Mouse (Mus musculus) heart, adult 2 months (tissue): ENCODE data around the gene Macrod1. TPM values are rescaled to one million over a fixed set of nuclear protein-coding genes. Genes with fewer than 3 reads are reported as not detected.

Experiments used
- DNase-seq, 2 experiments: peaks; one replicate each; pipeline ENCODE4 v3.0.0; 2021
- H3K27ac ChIP-seq: fragments of 200-600 bp; 2 replicates; pipeline ENCODE4 v1.8.1; 2022
- H3K27me3 ChIP-seq: fragments of 200-500 bp; 2 replicates; pipeline ENCODE4 v1.6.1; 2012; ENCODE audit warnings: mild to moderate bottlenecking, low read length, inconsistent platforms, mixed read lengths; ENCODE audit not compliant: control insufficient read depth, insufficient read depth
- H3K36me3 ChIP-seq: fragments of 200-500 bp; 2 replicates; pipeline ENCODE4 v1.6.1; 2012; ENCODE audit warnings: low read length, inconsistent platforms; ENCODE audit not compliant: control insufficient read depth, insufficient read depth
- H3K4me1 ChIP-seq: fragments of 200-500 bp; 2 replicates; pipeline ENCODE4 v1.6.1; 2011; ENCODE audit warnings: low read length; ENCODE audit not compliant: control insufficient read depth, insufficient read depth
- H3K4me3 ChIP-seq: fragments of 200-600 bp; 2 replicates; pipeline ENCODE4 v1.8.1; 2022
- H3K79me2 ChIP-seq: fragments of 200-500 bp; replicated peaks from 2 replicates; pipeline ENCODE4 v1.6.1; 2012; ENCODE audit warnings: mild to moderate bottlenecking, inconsistent platforms, low read length, moderate library complexity, mixed read lengths; ENCODE audit not compliant: control insufficient read depth, insufficient read depth
- H3K9ac ChIP-seq: fragments of 200-500 bp; 2 replicates; pipeline ENCODE4 v1.6.1; 2012; ENCODE audit warnings: low read depth, mild to moderate bottlenecking, control low read depth, inconsistent platforms, low read length, mixed read lengths
- CTCF ChIP-seq: fragments of 200-600 bp; IDR thresholded peaks from 2 replicates; pipeline ENCODE4 v1.8.1; 2022; ENCODE audit warnings: antibody characterized with exemption, mild to moderate bottlenecking, moderate library complexity
- EP300 ChIP-seq: fragments of 200-500 bp; IDR thresholded peaks from 2 replicates; pipeline ENCODE4 v1.6.1; 2011; ENCODE audit warnings: low read depth, low read length, control low read depth; ENCODE audit not compliant: insufficient read depth
- POLR2A ChIP-seq: fragments of 200-500 bp; IDR thresholded peaks from 2 replicates; pipeline ENCODE4 v1.6.1; 2011; ENCODE audit warnings: mild to moderate bottlenecking, low read depth, low read length, control low read depth; ENCODE audit not compliant: insufficient read depth
- WGBS: fragments of 180-500 bp; shearing (Covaris S2); methylation state at CpG from one replicate; pipeline ENCODE4 v1.1.7; 2018; 5-methylcytosine and 5-hydroxymethylcytosine counted together
- intact Hi-C: fragments of 180-260 bp; cut with DNase I; formaldehyde crosslinking; loops from one replicate; pipeline ENCODE4 v1.15.1; 2025
- long read RNA-seq: library from polyadenylated mRNA; stranded (forward); transcript quantifications from one replicate; pipeline ENCODE4 v2.0.0, GENCODE M21; 2021
- polyA plus RNA-seq: library from polyadenylated mRNA; depleted of rRNA; stranded (reverse); fragments of >200 nt; gene quantifications from 2 replicates; pipeline ENCODE4 v1.2.3, GENCODE M21; 2012; rRNA removed
- total RNA-seq, 2 experiments: library from RNA; stranded (reverse); gene quantifications; 2 replicates each; pipeline ENCODE4 v1.2.3; 2021

The Macrod1 gene
- total RNA-seq (100 to 1,000 TPM; 262 to 309 TPM), polyA plus RNA-seq (260 and 278 TPM in 2 replicates)
- long read RNA-seq, transcript Macrod1-201 (11 exons, 1,228 nt): major isoform, 224 of 272 reads
- long read RNA-seq, partial matches to known transcripts: 14 of 272 reads
- long read RNA-seq, other reads (novel, unspliced or antisense): 34 of 272 reads

DNA sequence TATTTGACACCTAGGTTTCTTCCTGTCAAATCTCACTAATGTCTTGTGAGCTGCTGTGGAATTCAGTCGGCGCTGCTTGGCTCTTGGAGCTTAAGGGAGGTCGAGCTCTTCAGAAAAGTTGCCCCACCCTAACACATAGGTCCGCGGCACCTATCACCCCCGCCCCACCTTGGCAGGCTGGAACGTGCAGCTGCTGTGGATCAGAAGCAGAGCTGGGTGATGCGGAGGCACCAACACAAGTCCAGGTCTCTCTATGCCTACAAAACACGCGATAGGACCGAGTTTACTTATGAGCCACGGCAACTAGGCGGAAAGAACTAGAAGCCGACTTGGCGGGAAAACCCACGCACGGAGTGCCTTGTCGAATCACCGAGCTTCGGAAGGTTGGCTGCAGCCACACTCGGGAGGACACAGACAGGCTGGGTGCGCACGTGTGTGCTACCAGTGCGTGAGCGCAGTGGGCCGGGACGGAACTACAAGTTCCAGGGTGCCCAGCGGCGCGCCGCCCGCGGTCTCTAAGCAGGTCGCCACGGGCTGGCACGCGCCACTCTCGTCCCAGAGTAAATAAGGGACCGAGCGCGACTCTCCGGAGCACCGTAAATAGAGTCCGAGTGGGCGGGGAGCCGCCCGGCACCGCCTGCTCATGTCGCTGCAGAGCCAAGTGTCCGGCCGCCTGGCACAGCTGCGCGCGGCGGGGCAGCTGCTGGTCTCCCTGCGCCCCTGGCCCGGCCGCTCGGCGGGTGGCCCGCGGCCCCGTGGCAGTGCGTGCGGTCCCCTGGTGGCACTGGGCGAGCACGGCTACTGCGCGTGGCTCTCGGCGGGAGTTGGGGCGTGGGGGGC is at the start of gene Macrod1:
Macrod1 (plus strand) TSS at position 563 of the 840 bp plus-strand sequence.
- H3K79me2 ChIP-seq: no peaks in the 10 kb centered on the region

DNA sequence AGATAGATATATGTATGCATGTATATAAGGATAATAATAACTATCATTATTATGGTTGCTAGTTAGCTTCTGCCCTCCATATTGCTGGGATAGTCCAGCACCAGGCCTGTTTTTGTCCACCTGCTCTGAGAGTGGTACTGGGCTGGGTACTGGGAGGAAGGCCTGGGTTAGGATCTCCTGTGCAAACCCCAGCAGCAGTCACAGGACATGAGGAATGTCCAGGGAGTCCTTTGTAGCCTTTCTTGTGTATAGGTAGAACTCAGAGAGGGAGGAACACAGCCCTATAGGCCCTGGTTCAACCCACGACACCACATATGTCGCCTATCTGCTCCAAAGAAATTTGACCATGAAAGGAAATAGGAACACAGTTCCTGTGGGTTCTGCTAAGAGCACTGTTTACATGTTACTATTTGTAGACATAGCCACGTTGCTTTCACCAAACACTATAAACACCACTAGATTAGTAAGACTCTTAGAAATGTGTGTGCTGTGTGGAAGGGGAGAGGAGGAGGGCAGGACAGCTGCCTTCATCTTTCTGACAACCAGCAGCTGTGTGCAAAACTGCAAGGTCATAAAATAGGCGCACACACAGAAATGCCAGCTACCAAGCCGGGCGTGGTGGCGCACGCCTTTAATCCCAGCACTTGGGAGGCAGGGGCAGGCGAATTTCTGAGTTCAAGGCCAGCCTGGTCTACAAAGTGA is 49.6 kb upstream of the Macrod1 start:
- H3K36me3 ChIP-seq: no peaks in the 10 kb centered on the region
- H3K79me2 ChIP-seq: no peaks in the 10 kb centered on the region
- intact Hi-C loops: no loop called here
- no peak overlapping the region for H3K27ac ChIP-seq
- H3K9ac ChIP-seq: no peak overlapping the region
- H3K27me3 ChIP-seq: no peaks in the 10 kb centered on the region
- WGBS: 81% methylated on average over 9 of the region's 9 CpGs
- no peak for DNase-seq
- peaks cover 5% of the 10 kb centered on the region; the same call in 1 of the 2 replicates for H3K4me1 ChIP-seq
- TF ChIP-seq EP300: no peak
- no peak for TF ChIP-seq POLR2A
- no peak for TF ChIP-seq CTCF
- no peak overlapping the region for H3K4me3 ChIP-seq

More for the DNA sequence above, at the start of gene Macrod1:
- intact Hi-C loops: no loop called here
- peaks cover 2% of the 10 kb centered on the region for H3K4me1 ChIP-seq
- no peaks in the 10 kb centered on the region for H3K27me3 ChIP-seq
- TF ChIP-seq POLR2A (0 out of 2 replicates have a peak, but pooled peaks have one; percentile 40), EP300 (no peak), CTCF (peak; percentile 37)
- H3K4me3 ChIP-seq: peak within 1 kb of the TSS; percentile 78
- peak within 1 kb of the TSS; percentile 80 for H3K9ac ChIP-seq
- peak within 1 kb of the TSS; percentile 82 for H3K27ac ChIP-seq
- H3K36me3 ChIP-seq: no peaks in the 10 kb centered on the region
- peak; percentile 86 to 90 for DNase-seq
- WGBS: 1% methylated on average over 70 of the region's 72 CpGs

DNA sequence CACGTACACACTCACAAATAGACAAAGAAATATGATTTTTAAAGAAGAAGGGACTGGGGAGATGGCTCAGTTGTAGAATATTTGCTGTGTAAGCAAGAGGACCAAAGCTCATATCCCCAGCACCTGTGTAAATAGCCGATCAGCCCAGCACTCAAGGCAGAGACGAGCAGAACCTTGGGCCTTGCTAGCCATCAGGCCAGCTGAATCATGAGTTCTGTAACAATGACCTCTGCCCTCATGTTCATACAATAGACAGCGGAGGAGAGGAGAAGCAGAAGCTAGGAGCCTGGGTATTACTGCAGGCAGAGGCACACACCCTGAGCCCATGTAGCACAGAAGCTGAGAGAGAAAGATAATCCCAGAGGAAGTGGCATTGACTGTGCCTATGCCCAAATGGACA is 44.2 kb upstream of the Macrod1 start:
- no peaks in the 10 kb centered on the region for H3K4me1 ChIP-seq
- no peak overlapping the region for H3K27ac ChIP-seq
- TF ChIP-seq CTCF (no peak), POLR2A (no peak), EP300 (no peak)
- DNase-seq: no peak
- no peaks in the 10 kb centered on the region for H3K27me3 ChIP-seq
- no peaks in the 10 kb centered on the region for H3K79me2 ChIP-seq
- 88% methylated on average over 4 of the region's 4 CpGs for WGBS
- intact Hi-C loops: no loop called here
- no peak overlapping the region for H3K4me3 ChIP-seq
- no peak overlapping the region for H3K9ac ChIP-seq
- H3K36me3 ChIP-seq: no peaks in the 10 kb centered on the region

DNA sequence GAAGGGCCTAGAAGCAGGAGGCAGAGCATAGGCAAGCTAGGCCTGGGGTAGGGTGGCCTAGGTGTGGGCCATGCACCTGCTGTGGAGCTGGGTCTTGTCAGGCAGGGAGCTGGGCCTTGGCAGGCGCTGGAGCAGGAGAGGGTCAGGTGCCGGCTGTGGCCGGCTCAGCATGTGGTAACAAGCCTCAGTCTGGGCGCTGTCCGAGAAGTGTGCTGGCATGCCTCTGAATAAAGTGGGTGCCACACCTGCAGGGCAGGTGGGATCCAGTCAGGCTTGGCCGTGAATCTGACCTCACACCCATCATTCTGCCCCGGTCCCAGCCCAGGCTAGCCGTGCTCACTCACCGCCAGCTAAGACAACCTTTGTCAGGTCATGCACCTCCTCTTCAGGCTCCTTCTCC is 42.6 kb upstream of the Macrod1 start:
- no peak for DNase-seq
- Histone ChIP-seq H3K9ac (no peak overlapping the region), H3K27ac (no peak overlapping the region), H3K36me3 (no peaks in the 10 kb centered on the region), H3K79me2 (no peaks in the 10 kb centered on the region), H3K4me3 (no peak overlapping the region), H3K27me3 (no peaks in the 10 kb centered on the region), H3K4me1 (no peaks in the 10 kb centered on the region)
- WGBS: 91% methylated on average over 9 of the region's 9 CpGs
- intact Hi-C loops: no loop called here
- TF ChIP-seq POLR2A: no peak
- TF ChIP-seq CTCF: no peak
- TF ChIP-seq EP300: no peak

DNA sequence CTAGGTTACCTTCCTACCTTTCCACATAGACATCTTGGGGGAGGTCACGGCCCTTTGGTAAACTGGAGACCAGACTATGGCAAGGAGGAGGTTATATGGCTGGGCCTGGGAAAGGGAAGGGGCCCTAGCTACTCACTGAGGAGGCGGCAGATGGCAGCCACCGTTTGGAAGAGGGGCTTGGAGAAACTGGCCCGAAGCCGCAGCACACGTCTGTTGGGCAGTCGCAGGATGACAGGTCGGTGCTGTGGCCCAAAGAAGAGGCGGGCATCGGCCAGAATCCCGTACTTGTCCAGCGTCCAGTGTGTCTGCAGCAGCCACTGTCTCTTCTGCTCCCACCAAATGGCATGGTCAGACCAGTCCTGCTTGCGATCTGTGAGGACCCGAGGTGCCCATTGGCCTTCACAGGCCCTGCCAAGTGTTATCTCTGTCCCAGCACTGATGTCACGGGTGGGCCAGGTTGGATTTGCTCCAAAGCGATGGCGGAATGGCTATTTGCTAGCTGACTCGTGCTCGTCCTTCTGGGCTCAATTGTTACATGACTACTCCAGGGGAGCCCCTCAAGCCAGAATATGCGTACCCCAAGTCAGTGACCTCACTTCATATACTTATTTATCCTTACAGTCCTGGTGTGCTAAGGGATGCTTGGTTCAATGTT is 42.0 kb upstream of the Macrod1 start:
- 86% methylated on average over 20 of the region's 20 CpGs for WGBS
- Histone ChIP-seq H3K27me3 (no peaks in the 10 kb centered on the region), H3K4me3 (no peak overlapping the region), H3K36me3 (no peaks in the 10 kb centered on the region), H3K27ac (no peak overlapping the region), H3K9ac (no peak overlapping the region), H3K79me2 (no peaks in the 10 kb centered on the region), H3K4me1 (no peaks in the 10 kb centered on the region)
- TF ChIP-seq CTCF (no peak), POLR2A (no peak), EP300 (no peak)
- intact Hi-C loops: no loop called here
- DNase-seq: no peak
